Mouse (Mus musculus): ENCODE data around the gene Esrp2.

DNA sequence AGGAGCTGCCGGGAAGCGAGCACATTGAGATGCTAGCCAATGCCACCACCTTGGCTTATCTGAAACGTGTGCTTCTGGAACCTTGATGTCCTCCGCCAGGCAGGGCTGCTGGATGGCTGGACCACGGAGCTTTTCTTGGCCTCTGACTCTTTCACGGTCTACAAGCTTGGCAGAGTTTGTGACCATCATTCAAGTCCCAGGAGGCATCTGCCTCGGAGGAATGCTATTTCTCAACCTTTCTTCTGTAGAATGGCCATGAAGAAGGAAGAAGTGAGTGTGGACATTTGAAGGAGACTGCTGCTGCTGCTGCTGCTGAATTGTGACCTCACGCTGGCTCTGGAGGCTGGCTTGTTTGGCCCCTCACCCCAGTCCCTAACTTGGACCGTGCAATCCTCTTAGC, 26.5 kb upstream of the Esrp2 start:
- TF ChIP-seq CTCF (IDR thresholded peaks at IDR 0.05; ENCODE audit: low read depth) (no peak), EP300 (IDR thresholded peaks at IDR 0.05; ENCODE audit: low read depth) (no peak)

All from liver, postnatal 0 days (tissue).